Mouse (Mus musculus): ENCODE results near the gene Cenpj. TPM values are rescaled to one million over a fixed set of nuclear protein-coding genes. Genes with fewer than 3 reads are reported as not detected.

The Cenpj gene
- 12.1 and 14.3 TPM in 2 replicates for total RNA-seq (2023)

GRCm38 (mm10) chr14:56575416-56575815 lies at the start of gene Cenpj, which contains the start of gene Parp4:
Cenpj (minus strand) TSS chr14:56575425.
Parp4 (plus strand) TSS chr14:56575619.

Other genes starting within 250 kb of the Cenpj start
- not detected in 2 replicates for gene Atp12a, start 210.4 kb downstream of the Cenpj start, total RNA-seq (2023)
- 0.41 TPM in 1 of 2 replicates, not detected in the other for gene Rnf17, start 172.8 kb downstream of the Cenpj start, total RNA-seq (2023)
- 55.2 and 64.4 TPM in 2 replicates for gene Parp4, start 194 bp upstream of the Cenpj start, total RNA-seq (2023)
- 8.5 and 9.4 TPM in 2 replicates for gene Mphosph8, start 92.8 kb upstream of the Cenpj start, total RNA-seq (2023)
- 52.3 and 66.9 TPM in 2 replicates for gene Pspc1, start 202.9 kb upstream of the Cenpj start, total RNA-seq (2023)
- 26.9 and 32.5 TPM in 2 replicates for gene Zmym5, start 236.3 kb upstream of the Cenpj start, total RNA-seq (2023)